Mouse (Mus musculus): ENCODE data around the gene Fzd5.

The Fzd5 gene

GRCm38 (mm10) chr1:64737502-64738179 lies at the start of gene Fzd5:
TSS of gene Fzd5 (minus strand) at chr1:64737751.
- peak; percentile 86 for DNase-seq

GRCm38 (mm10) chr1:64779863-64780262 lies 42.3 kb upstream of the Fzd5 start:
- DNase-seq: no peak

GRCm38 (mm10) chr1:64779415-64779814 lies 41.9 kb upstream of the Fzd5 start:
- no peak for DNase-seq

- no peak for DNase-seq
Measured at GRCm38 (mm10) chr1:64773305-64773704, 35.8 kb upstream of the Fzd5 start.

- DNase-seq: no peak
Measured at GRCm38 (mm10) chr1:64770169-64770568, 32.6 kb upstream of the Fzd5 start.

GRCm38 (mm10) chr1:64761646-64762045 lies 24.1 kb upstream of the Fzd5 start:
- DNase-seq: no peak

GRCm38 (mm10) chr1:64757766-64758165 lies 20.2 kb upstream of the Fzd5 start:
- DNase-seq: no peak

- no peak for DNase-seq
Measured at GRCm38 (mm10) chr1:64757254-64757653, 19.7 kb upstream of the Fzd5 start.

GRCm38 (mm10) chr1:64756640-64757030 lies 19.1 kb upstream of the Fzd5 start:
- no peak for DNase-seq

- no peak for DNase-seq
Measured at GRCm38 (mm10) chr1:64755971-64756639, 18.6 kb upstream of the Fzd5 start.

- DNase-seq: no peak
Measured at GRCm38 (mm10) chr1:64754658-64755057, 17.1 kb upstream of the Fzd5 start.

- no peak for DNase-seq
Measured at GRCm38 (mm10) chr1:64753668-64754067, 16.1 kb upstream of the Fzd5 start.

- no peak for DNase-seq
Measured at GRCm38 (mm10) chr1:64753109-64753508, 15.6 kb upstream of the Fzd5 start.

GRCm38 (mm10) chr1:64744616-64745015 lies 7.1 kb upstream of the Fzd5 start:
- DNase-seq: no peak

- no peak for DNase-seq
Measured at GRCm38 (mm10) chr1:64742741-64743408, 5.3 kb upstream of the Fzd5 start.

GRCm38 (mm10) chr1:64738661-64739082 lies 1.1 kb upstream of the Fzd5 start:
- DNase-seq: peak; percentile 48

GRCm38 (mm10) chr1:64738180-64738555 lies 617 bp upstream of the Fzd5 start:
- DNase-seq: no peak

GRCm38 (mm10) chr1:64736681-64737501 lies 660 bp downstream of the Fzd5 start:
- DNase-seq: no peak

- DNase-seq: peak; percentile 54
Measured at GRCm38 (mm10) chr1:64735781-64736680, 1.5 kb downstream of the Fzd5 start.

GRCm38 (mm10) chr1:64734771-64735750 lies 2.5 kb downstream of the Fzd5 start:
- DNase-seq: peak; percentile 13
